Mouse (Mus musculus) ovary, adult 18-20 months (tissue): ENCODE measurements around the gene Rhbdd2.
A peak's percentile ranks its signal among the peaks of the same experiment; 100 is the strongest.
"Not testable (repeated sequence)": the region's sequence is repeated elsewhere in the genome, so short reads cannot be mapped to it uniquely, and the experiment has no call there.

Source experiments
- DNase-seq: peaks from one replicate; pipeline ENCODE4 v3.0.0; 2022; ENCODE audit warnings: low spot score, mixed read lengths

The Rhbdd2 gene

GRCm38 (mm10) chr5:135632117-135632796 lies at the start of gene Rhbdd2:
Gene Rhbdd2, plus strand, starts transcription at chr5:135632618.
- peak; percentile 96 for DNase-seq

- no peak for DNase-seq
Observed at GRCm38 (mm10) chr5:135585691-135586090, 46.7 kb upstream of the Rhbdd2 start.

GRCm38 (mm10) chr5:135587764-135588163 lies 44.7 kb upstream of the Rhbdd2 start:
- DNase-seq: no peak

- no peak for DNase-seq
Observed at GRCm38 (mm10) chr5:135589996-135590784, 42.2 kb upstream of the Rhbdd2 start.

- DNase-seq: not testable (repeated sequence)
Observed at GRCm38 (mm10) chr5:135604643-135605042, 27.8 kb upstream of the Rhbdd2 start.

- not testable (repeated sequence) for DNase-seq
Observed at GRCm38 (mm10) chr5:135606717-135607116, 25.7 kb upstream of the Rhbdd2 start.

- DNase-seq: no peak
Observed at GRCm38 (mm10) chr5:135607581-135607980, 24.8 kb upstream of the Rhbdd2 start.

GRCm38 (mm10) chr5:135609794-135610193 lies 22.6 kb upstream of the Rhbdd2 start:
- no peak for DNase-seq

- not testable (repeated sequence) for DNase-seq
Observed at GRCm38 (mm10) chr5:135619741-135620140, 12.7 kb upstream of the Rhbdd2 start.

- no peak for DNase-seq
Observed at GRCm38 (mm10) chr5:135620526-135620925, 11.9 kb upstream of the Rhbdd2 start.

GRCm38 (mm10) chr5:135621725-135622124 lies 10.7 kb upstream of the Rhbdd2 start:
- no peak for DNase-seq

- DNase-seq: no peak
Observed at GRCm38 (mm10) chr5:135623006-135623563, 9.3 kb upstream of the Rhbdd2 start.

GRCm38 (mm10) chr5:135628916-135629315 lies 3.5 kb upstream of the Rhbdd2 start:
- DNase-seq: no peak

- DNase-seq: no peak
Observed at GRCm38 (mm10) chr5:135629401-135629800, 3.0 kb upstream of the Rhbdd2 start.

- no peak for DNase-seq
Observed at GRCm38 (mm10) chr5:135630598-135630997, 1.8 kb upstream of the Rhbdd2 start.

- DNase-seq: no peak
Observed at GRCm38 (mm10) chr5:135632797-135633144, 353 bp downstream of the Rhbdd2 start.

GRCm38 (mm10) chr5:135639760-135640458 lies 7.5 kb downstream of the Rhbdd2 start:
- DNase-seq: no peak

GRCm38 (mm10) chr5:135640459-135640789 lies 8.0 kb downstream of the Rhbdd2 start:
- DNase-seq: no peak

GRCm38 (mm10) chr5:135641028-135641427 lies 8.6 kb downstream of the Rhbdd2 start:
- no peak for DNase-seq

GRCm38 (mm10) chr5:135642686-135643551 lies 10.5 kb downstream of the Rhbdd2 start:
- no peak for DNase-seq

GRCm38 (mm10) chr5:135643552-135643842 lies 11.1 kb downstream of the Rhbdd2 start:
- no peak for DNase-seq

GRCm38 (mm10) chr5:135643869-135644268 lies 11.5 kb downstream of the Rhbdd2 start:
- DNase-seq: no peak
